Mouse (Mus musculus) stomach, embryonic 16.5 days (tissue): ENCODE measurements around the gene Casz1. TPM values are rescaled to one million over a fixed set of nuclear protein-coding genes. Genes with fewer than 3 reads are reported as not detected.
A peak's percentile ranks its signal among the peaks of the same experiment; 100 is the strongest.

Source experiments
- ATAC-seq: fragments of 200-750 bp; cut with Nextera tagmentation; 2 replicates; pipeline ENCODE4 v1.8.0; 2017; ENCODE audit warnings: moderate number of reproducible peaks, moderate TSS enrichment; ENCODE audit not compliant: insufficient read depth, low FRiP score
- H3K27ac ChIP-seq: fragments of 300-500 bp; sonication (generic); 2 replicates; pipeline ENCODE4 v1.5.1; 2014; ENCODE audit warnings: low read length
- H3K27me3 ChIP-seq: fragments of 300-500 bp; sonication (generic); 2 replicates; pipeline ENCODE4 v1.6.1; 2014; ENCODE audit warnings: low read length, control low read depth, mixed read lengths; ENCODE audit not compliant: control insufficient read depth, insufficient read depth
- H3K36me3 ChIP-seq: fragments of 300-500 bp; sonication (generic); 2 replicates; pipeline ENCODE4 v1.6.1; 2014; ENCODE audit warnings: low read length; ENCODE audit not compliant: control insufficient read depth, insufficient read depth
- H3K4me1 ChIP-seq: fragments of 300-500 bp; sonication (generic); 2 replicates; pipeline ENCODE4 v1.6.1; 2014; ENCODE audit warnings: low read length, control low read depth, mixed read lengths; ENCODE audit not compliant: control insufficient read depth, insufficient read depth
- H3K4me2 ChIP-seq: fragments of 300-500 bp; sonication (generic); 2 replicates; pipeline ENCODE4 v1.6.1; 2014; ENCODE audit warnings: low read depth, low read length, mixed read lengths
- H3K4me3 ChIP-seq: fragments of 300-500 bp; sonication (generic); replicated peaks from 2 replicates; pipeline ENCODE4 v1.5.1; 2014; ENCODE audit warnings: mild to moderate bottlenecking, low read length
- H3K9ac ChIP-seq: fragments of 300-500 bp; sonication (generic); 2 replicates; pipeline ENCODE4 v1.6.1; 2014; ENCODE audit warnings: low read length
- H3K9me3 ChIP-seq: fragments of 300-500 bp; sonication (generic); replicated peaks from 2 replicates; pipeline ENCODE4 v1.6.1; 2016; ENCODE audit warnings: low read length, control low read depth; ENCODE audit not compliant: control insufficient read depth
- WGBS: fragments of 180-500 bp; shearing (Covaris S2); extraction: QIAGEN DNeasy Blood & Tissue Kit; methylation state at CpG from one replicate; pipeline ENCODE4 v1.1.7; 2014; 5-methylcytosine and 5-hydroxymethylcytosine counted together
- polyA plus RNA-seq: library from polyadenylated mRNA; unstranded; fragments of >200 nt; fragmentation: Nextera tagmentation; extraction: Ambion mirVana; gene quantifications from 2 replicates; pipeline ENCODE4 v1.2.1, GENCODE M21; 2015

Casz1 gene
- polyA plus RNA-seq, result 9.9 and 10.5 TPM in 2 replicates

DNA sequence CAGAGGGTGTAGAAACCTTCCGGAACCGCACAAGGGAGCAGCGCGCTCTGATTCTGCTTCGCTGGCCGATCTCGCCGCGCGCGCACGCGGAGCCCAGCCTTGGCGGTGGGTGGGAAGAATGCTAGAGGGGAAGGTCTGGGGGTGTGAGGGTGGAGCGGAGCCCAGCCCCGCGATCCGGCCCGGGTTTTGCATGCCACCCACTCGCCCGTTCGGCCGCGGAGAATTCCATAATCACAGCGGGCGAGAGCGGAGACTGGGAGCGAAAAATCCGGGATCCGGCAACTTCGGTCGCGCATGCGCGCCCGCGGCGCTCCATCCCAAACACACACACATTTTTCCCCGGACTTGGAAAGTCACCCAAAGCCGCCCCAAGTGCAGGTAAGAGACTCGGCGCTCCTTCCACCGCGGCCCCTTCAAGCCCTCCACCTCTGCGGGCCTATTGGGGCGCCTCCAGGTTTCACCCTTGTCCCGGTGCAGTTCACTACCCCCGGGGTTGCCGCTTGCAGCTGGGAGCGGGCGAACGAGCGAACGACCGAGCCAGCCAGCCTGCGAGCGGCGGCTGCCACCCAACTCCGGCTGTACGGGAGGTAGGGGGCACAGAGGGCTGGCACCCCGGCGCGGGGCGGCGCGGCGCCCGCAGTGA lies at the start of gene Casz1:
Gene Casz1, plus strand, starts transcription at position 293 of the 643 bp plus-strand sequence.
- peak; percentile 89 for ATAC-seq
- Histone ChIP-seq H3K4me2 (peak within 1 kb of the TSS; percentile 97), H3K27ac (peak within 1 kb of the TSS; percentile 79), H3K27me3 (peaks cover 17% of the 10 kb centered on the region), H3K4me3 (peak within 1 kb of the TSS; percentile 75), H3K9me3 (no peaks in the 10 kb centered on the region), H3K9ac (peak within 1 kb of the TSS; percentile 84), H3K36me3 (no peaks in the 10 kb centered on the region), H3K4me1 (peaks cover 21% of the 10 kb centered on the region)
- WGBS, result under 1% methylated on average over 67 of the region's 68 CpGs

DNA sequence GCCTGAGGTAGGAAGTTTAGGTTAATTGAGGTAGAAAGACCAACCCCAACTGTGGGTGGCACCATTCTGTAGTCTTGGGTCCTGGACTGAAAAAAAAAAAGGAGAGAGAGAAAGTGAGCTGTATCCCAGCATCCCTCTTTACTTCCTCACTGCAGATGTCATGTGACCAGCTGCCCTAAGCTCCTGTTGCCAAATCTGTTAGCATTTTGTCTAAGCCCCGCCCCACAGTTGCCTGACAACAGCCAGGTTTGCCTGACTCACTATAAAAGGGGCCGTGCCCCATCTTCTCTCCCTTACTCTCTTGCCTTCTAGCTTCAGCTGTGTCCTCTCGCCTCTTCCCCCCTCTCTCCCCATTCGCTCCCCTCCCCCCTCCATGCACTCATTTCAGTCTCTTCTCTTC lies 45.4 kb upstream of the Casz1 start:
- Histone ChIP-seq H3K36me3 (no peaks in the 10 kb centered on the region), H3K27me3 (no peaks in the 10 kb centered on the region), H3K4me3 (no peak overlapping the region), H3K27ac (no peak overlapping the region), H3K4me2 (no peak overlapping the region), H3K9ac (no peak overlapping the region), H3K9me3 (no peaks in the 10 kb centered on the region), H3K4me1 (no peaks in the 10 kb centered on the region)
- 37% methylated on average over 4 of the region's 4 CpGs for WGBS
- ATAC-seq, result no peak

DNA sequence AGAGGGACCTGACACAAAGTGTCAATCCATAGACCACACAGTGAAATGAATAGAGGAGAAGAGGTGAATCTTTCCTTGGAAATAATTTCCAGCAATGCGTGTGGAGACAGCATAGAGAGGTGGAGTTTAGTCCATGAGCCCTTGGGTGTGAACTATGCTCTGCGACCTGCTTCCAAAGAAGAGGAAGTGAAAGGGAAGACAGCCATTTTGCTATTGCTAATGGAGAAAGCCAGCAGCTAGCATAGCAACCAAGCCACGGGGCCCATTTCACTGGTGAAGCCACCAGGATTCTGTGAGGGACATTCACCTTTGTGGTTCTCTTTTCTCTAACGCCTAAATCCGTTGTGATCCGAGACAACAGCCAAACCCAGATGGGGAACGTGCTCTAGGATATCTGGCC lies 44.1 kb upstream of the Casz1 start:
- Histone ChIP-seq H3K27me3 (no peaks in the 10 kb centered on the region), H3K9ac (no peak overlapping the region), H3K9me3 (no peaks in the 10 kb centered on the region), H3K4me3 (no peak overlapping the region), H3K4me2 (no peak overlapping the region), H3K36me3 (no peaks in the 10 kb centered on the region), H3K27ac (no peak overlapping the region), H3K4me1 (no peaks in the 10 kb centered on the region)
- 80% methylated on average over 7 of the region's 7 CpGs for WGBS
- ATAC-seq, result no peak

DNA sequence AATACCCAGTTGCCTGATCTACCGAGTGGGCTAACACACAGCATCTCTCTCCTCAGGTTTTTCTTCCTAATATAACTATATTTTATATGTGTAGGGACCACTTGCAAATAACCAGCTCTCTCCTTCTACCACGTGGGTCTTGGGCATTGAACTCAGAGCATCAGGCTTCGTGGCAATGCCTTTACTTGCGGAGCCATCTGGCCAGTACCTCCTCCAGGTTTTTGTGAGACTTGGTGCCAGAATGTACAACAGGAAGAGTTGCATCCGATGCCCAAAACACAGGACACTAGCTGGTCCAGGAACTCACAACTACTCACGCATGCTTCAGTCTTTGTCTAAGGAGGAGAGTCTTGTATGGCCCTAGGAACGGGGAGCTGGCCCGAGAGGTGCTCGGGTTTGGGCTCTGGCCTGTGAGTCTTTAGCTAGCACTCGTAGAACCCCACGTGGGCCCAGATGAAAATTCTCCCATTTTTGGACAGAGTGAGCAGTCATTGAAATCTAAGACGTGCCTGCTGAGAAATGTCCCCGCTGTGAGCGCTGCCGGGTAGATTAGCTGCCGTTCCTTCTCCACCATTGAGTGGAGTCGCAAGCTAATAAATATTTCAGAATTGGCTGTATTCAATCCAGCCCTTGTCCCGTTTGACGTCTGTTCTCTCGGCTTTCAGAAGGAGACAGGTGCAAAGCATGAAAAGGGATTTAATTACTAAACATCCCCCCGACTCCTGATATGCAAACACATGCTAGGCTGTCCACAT lies 38.0 kb upstream of the Casz1 start:
- Histone ChIP-seq H3K27ac (no peak overlapping the region), H3K36me3 (no peaks in the 10 kb centered on the region), H3K9me3 (no peaks in the 10 kb centered on the region), H3K4me1 (no peaks in the 10 kb centered on the region), H3K4me3 (no peak overlapping the region), H3K4me2 (no peak overlapping the region), H3K27me3 (peaks cover 7% of the 10 kb centered on the region; the same call in 1 of the 2 replicates), H3K9ac (no peak overlapping the region)
- 70% methylated on average over 21 of the region's 21 CpGs for WGBS
- ATAC-seq, result no peak

DNA sequence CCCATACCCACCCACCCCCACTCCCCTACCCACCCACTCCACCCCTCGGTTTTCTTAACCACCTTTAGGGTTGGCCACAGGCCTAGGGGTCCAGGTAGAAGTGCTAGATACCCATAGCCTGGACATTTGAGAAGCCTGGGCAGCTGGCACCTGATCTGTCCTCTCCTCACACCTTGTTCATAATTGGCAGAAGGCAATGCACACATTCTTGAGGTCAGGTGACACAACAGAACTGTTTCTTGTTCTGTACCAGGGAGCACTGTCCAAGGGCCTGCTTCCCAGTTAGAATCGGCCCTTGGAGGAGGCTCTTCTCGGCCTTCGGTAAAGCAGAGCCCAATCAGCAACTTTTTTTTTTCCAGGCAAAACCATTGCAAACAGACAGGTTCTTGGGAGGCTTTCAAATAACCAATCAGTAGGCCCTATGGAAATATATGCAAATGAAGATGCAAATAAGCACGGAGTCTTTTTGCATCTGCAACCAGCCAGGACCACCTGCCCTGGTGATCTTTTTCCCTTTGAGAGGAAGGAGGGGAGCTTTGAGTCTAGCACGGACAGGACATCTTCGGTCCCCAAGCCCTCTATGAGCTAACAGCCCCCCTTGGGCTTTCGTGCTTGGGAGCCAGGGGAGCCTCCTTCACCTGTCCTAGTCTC lies 36.4 kb upstream of the Casz1 start:
- no peak overlapping the region for H3K9ac ChIP-seq
- peaks cover 15% of the 10 kb centered on the region for H3K27me3 ChIP-seq
- no peaks in the 10 kb centered on the region for H3K36me3 ChIP-seq
- WGBS, result 36% methylated on average over 8 of the region's 8 CpGs
- no peak overlapping the region for H3K4me3 ChIP-seq
- no peak overlapping the region for H3K4me2 ChIP-seq
- no peaks in the 10 kb centered on the region for H3K4me1 ChIP-seq
- no peaks in the 10 kb centered on the region for H3K9me3 ChIP-seq
- no peak for ATAC-seq
- H3K27ac ChIP-seq, result no peak overlapping the region

DNA sequence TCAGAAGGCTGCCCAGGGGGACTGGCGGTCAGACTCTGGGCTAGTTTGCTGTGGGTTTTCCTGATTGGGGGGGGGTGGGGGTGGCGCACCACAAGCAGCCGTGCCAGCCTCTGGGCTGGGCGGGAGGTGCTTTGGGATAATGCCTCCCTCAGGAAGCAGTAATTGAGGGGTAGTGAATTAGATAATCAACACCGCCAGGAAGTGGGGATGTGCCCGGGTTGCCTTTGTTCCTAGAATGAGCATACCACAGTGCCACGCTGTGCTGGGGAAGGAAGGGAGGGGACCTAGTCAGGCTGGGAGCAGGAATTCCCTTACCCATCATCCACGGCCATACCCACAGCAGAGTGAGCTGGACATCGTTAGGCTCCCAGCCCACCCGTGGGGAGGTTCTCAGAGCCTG lies 35.6 kb upstream of the Casz1 start:
- Histone ChIP-seq H3K4me3 (no peak overlapping the region), H3K9ac (no peak overlapping the region), H3K36me3 (no peaks in the 10 kb centered on the region), H3K4me2 (no peak overlapping the region), H3K27ac (no peak overlapping the region), H3K27me3 (peaks cover 15% of the 10 kb centered on the region), H3K9me3 (no peaks in the 10 kb centered on the region), H3K4me1 (no peaks in the 10 kb centered on the region)
- WGBS, result 74% methylated on average over 10 of the region's 10 CpGs
- ATAC-seq, result no peak

DNA sequence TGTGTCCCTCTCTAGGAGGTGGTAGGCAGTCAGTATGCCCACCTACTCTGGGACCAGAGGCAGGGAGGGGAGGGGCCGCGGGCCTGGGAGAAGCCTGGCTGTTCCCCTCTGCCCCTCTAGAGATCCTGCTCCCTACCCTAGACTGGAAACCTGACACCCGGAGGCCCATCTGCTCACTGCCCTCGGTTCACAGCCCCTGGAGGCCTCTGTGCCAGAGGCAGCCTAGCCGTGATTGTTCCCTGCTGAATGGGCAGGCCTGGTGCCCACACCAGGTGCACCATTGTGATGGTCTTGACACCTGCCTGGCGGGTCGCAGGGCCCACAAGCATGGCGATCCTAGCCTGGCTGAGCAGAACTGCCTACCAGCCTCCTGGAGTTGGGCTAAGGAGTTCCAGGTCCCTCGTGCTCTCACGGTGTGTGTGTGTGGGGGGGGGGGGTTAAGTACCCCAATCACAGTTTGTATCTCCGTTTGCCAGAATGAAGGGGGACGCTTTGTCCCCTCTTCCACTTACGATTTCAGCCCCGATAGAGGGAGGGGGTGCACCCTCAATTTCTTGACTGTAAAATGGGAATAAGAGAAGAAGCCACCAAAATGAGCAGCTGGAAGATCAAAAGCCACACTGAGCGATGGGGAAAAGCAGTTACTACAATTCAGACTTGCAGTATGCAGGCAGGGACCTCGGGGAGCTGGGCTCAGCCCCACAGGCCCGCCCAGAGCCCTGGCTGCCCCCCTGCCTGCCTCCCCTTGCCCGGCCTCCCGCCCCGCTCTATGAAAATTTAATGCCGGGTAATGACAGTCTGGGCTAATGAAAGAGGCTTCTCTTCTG lies 33.4 kb upstream of the Casz1 start:
- no peak overlapping the region for H3K4me3 ChIP-seq
- H3K27me3 ChIP-seq, result peaks cover 15% of the 10 kb centered on the region
- H3K9ac ChIP-seq, result peak overlapping the region; percentile 23; the same call in 1 of the 2 replicates
- WGBS, result 17% methylated on average over 21 of the region's 21 CpGs
- H3K4me2 ChIP-seq, result no peak overlapping the region
- no peaks in the 10 kb centered on the region for H3K4me1 ChIP-seq
- H3K27ac ChIP-seq, result no peak overlapping the region
- no peaks in the 10 kb centered on the region for H3K9me3 ChIP-seq
- no peak; the same call in 1 of the 2 replicates for ATAC-seq
- H3K36me3 ChIP-seq, result no peaks in the 10 kb centered on the region

DNA sequence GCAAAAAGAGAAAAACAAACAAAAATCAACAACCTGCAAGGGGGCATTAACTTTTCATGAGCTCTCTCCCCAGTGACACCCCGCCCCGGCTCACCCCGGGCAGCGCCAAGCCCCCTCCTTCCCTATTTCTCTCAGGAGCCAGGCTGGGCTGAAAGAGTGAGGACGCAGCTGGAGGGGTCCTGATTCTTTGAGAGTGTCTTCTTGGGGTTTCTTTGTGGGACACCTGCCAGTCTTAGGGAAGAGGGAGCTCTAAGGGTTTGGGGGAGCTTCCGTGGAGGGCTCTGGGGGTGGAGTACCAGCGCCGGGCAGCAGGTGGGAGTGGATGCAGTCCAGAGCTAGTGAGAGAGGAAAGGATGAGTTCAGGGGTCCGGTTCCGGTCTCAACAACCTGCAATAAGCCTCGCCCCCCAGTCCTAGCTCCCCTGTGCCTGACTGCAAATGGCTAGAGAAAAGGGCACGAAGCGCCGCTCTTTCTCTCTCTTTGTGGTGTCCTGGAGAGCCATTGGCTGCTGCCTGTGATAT lies 32.8 kb upstream of the Casz1 start:
- H3K27me3 ChIP-seq, result peaks cover 15% of the 10 kb centered on the region
- no peak overlapping the region for H3K4me3 ChIP-seq
- H3K27ac ChIP-seq, result no peak overlapping the region
- H3K9ac ChIP-seq, result no peak overlapping the region
- H3K9me3 ChIP-seq, result no peaks in the 10 kb centered on the region
- no peaks in the 10 kb centered on the region for H3K36me3 ChIP-seq
- no peaks in the 10 kb centered on the region for H3K4me1 ChIP-seq
- H3K4me2 ChIP-seq, result peak overlapping the region; percentile 3; the same call in 1 of the 2 replicates
- no peak for ATAC-seq
- 8% methylated on average over 14 of the region's 14 CpGs for WGBS
